Mouse (Mus musculus) lung, postnatal 36 days (tissue): ENCODE measurements at regions not wholly inside any gene's neighbourhood (a gene's known extent, or its start where the extent isn't known, plus 50 kb on each side); places are given as distances from the start of the nearest gene placed in this dataset.
"Not testable (repeated sequence)": the region's sequence is repeated elsewhere in the genome, so short reads cannot be mapped to it uniquely, and the experiment has no call there.

Experiments
- DNase-seq: peaks from one replicate; pipeline ENCODE4 v3.0.0; 2022; ENCODE audit warnings: mixed read lengths

DNA sequence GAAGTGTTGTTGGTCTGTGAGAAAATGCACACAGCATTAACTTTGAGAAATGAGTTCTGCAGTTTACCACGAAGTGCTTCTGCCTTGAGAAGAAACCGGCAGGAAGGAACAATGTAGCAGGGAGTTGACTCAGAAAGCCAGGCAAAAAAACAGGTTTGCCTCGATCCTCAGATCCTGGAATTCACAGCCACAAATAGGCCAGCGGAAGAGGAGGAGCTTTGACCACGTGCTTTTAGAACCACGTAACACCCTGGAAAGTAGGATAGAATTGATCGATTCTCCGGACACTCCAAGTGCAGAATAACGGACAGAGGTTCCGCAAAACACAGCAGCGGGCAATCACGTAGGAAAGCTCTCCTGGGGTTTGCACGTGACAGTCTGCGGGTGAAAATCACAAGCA, 106.0 kb upstream of the Rhobtb1 start:
- DNase-seq = no peak

DNA sequence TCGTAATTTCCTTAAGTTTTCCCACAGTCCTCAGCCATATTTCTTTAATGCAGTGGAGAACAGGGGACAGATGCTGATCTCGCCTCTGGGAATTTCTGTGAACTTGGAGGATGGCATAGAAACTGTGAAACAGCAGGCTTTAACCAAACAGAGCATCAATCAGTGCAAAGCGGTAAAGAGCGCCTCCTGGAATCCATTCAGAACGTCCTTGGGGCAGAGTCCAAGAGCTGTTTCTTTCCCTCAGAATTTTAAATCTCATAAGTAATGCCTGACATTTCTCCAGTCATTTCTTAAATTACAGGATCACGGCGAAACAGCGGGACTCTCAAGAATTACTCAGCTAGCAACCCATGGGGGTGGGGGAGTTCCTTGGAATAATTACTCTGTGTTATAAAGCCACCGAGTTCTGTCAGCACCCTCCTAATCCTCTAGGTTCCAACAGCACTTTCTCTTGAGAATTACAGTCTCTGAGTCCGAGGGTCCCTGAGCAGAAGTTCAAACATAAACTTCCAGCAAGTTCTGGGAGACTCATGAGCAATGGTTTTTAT, 105.2 kb upstream of the Rhobtb1 start:
- no peak for DNase-seq

DNA sequence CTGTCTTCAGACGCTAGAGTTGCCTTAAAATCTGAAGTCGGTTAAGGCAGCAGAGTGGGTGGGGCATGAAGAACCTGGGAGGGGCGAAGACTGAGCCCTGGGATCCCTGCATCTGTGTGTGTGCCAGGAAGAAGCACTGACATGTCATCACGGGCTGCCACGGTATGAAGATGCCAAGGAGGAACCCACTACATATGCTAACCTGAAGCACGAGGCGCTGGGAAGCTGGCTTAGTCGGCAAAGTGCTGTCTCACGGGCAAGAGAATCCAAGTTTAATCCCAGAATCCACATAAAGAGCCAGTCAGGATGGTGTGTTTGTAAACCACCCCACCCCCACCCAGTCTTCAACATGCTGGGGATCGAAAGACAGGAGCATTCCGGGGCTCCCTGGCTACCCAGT, 73.2 kb upstream of the Rhobtb1 start:
- DNase-seq = no peak

DNA sequence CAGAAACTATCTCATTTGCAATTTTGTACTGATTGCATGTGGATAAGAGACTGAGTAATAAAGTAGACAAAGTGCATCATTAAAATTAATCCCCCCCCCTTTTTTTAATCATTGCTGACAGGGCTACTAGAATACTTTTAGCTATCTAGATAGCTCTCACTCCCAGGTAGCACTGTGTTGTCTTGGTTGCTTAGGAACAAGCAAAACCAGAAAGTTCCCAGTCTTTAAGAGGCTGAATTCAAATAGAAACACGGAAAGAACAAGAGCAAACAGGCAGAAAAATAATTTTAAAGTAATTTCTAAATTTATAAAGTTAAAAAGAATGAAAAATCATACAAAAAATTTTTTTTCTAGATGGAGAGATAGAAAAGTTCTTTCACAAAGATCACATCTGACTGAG, 65.0 kb upstream of the Rhobtb1 start:
- DNase-seq = no peak

DNA sequence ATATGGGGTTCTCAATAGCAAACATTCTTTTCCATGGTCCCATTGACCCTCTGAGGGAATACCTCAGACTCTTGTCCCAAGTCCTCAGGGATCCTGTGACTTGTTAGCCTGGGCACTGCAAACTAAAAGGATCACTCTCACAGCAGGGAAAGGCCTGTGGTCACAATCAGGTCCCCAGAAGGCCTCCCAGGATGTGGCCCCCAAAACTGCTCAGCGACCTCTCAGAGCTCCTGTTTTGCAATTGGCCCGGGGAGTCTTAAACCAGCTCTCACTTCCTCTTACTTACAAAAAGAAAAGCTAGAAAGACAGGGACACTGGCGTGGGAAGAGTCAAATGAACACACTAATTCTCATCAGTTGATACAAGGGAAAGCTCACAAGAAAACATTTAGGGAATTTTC, 59.4 kb upstream of the Rhobtb1 start:
- DNase-seq = no peak

DNA sequence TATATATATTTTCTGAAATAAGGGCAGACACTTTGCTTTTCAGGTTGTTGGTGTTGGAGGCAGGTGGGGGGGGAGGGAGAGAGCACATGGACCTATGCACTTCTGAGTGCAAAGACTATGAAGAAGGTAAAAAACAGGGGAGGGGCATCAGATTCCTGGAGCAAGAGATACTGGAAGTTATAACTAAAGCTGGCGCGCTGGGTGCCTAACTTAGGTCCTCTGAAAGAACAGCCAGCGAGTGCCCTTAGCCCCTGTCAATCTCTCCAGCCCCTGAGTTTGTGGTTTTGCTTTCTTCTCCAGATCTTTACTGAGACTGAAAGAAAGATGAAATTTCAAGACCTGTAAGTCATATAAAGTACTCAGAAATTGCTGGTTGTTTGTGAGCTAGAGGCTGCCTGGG, 51.2 kb upstream of the Rhobtb1 start:
- DNase-seq = no peak

DNA sequence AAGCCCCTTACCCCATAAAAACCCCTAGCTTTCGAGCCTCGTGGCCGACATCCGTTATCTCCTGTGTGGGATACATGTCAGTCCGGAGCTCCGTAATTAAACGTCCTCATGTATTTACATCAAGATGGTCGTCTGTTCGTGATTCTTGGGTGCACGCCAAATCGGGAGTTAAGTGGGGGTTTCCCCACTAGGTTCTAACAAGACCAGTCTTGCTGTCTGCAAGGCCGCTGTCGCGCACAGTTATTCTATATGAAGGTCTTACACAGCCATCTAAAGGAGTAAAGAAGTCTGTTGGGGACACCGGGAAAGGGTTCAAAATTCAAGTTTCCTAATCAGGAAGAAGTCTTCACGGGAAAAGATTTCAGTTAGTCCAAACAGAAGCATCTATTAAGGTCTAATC, 50.5 kb upstream of the Rhobtb1 start:
- DNase-seq = not testable (repeated sequence)
